Comparison of ENCODE assay signal across 24 mouse cellular contexts in the genomic region with DNA sequence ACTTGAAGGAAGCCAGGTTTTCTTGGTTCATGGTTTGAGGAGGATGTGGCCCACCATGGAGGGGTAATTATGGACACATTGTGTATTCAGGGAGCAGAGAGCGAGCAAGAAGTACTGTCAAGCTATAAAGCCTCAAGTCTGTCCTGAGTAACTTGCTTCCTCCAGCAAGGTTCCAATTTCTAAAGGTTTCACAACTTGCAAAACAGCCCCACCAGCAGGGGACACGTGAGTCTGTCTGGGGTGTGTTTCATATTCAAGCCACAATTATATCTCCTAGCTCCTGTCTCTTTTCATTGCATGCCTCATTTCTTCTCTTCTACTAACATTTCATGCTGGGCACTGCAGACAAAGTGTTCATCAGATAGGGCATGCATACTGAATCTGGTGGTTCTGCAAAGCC. TPM values are rescaled to one million over a fixed set of nuclear protein-coding genes. Genes with fewer than 3 reads are reported as not detected.
DNase-seq lines count a peak whose midpoint lies in the region; TF ChIP-seq lines count a peak whose summit lies in the region.
"Had no signal": no experiment of that assay in that cellular context is flagged by ENCODE, and none has a peak within 500 bp of the region (broad histone marks: within the 10 kb centered on the region; RNA-seq: fewer than 3 reads in every experiment).

No protein-coding gene starts in this region.

- 58% methylated on average over 2 of the region's 2 CpGs for WGBS in limb, embryonic 10.5 days

- no peak; the same call in 1 of the 2 replicates for TF ChIP-seq CTCF in left cerebral cortex, adult 2 months (IDR thresholded peaks at IDR 0.05)

- H3K36me3 ChIP-seq in limb, embryonic 10.5 days: no peaks in the 10 kb centered on the region
- H3K36me3 ChIP-seq: embryonic facial prominence, embryonic 15.5 days; hindbrain, embryonic 13.5 days; kidney, embryonic 15.5 days; liver, embryonic 15.5 days; stomach, embryonic 15.5 days had no signal

- intact Hi-C loops in left cerebral cortex, adult 2 months (cut with DNase I): loop anchor here (10.0 kb wide), 1 partner anchor 358 kb away; no protein-coding TSS in a partner anchor

- H3K4me3 ChIP-seq in limb, embryonic 10.5 days: no peak overlapping the region
- H3K4me3 ChIP-seq in left cerebral cortex, adult 2 months: no peak overlapping the region
- H3K4me3 ChIP-seq: embryonic facial prominence, embryonic 15.5 days; hindbrain, embryonic 13.5 days; kidney, embryonic 15.5 days; liver, embryonic 15.5 days; stomach, embryonic 15.5 days had no signal

- peak; percentile 11 for DNase-seq in CD4-positive helper T cell, adult 2 months (ENCODE audit: low read depth, low spot score)
- DNase-seq in CD4-positive, CD25-positive, alpha-beta regulatory T cell, adult 2 months (ENCODE audit: low read depth, low spot score): peak; percentile 45
- peak; percentile 4 for DNase-seq in mesoderm, embryonic 11.5 days (ENCODE audit: low read depth, low spot score)
- peak; percentile 55 for DNase-seq in thymus, postnatal 14 days
- no peak for DNase-seq in limb, embryonic 10.5 days (ENCODE audit: low spot score)
- DNase-seq in left cerebral cortex, adult 2 months (ENCODE audit: extremely low spot score in 1 of 2, low spot score in 2 of 2): no peak
- DNase-seq in kidney, postnatal 25 days: no peak
- DNase-seq: cerebellum, adult 8-10 months; forebrain, postnatal 0 days; heart, postnatal 10 days; midbrain, embryonic 14.5 days; right cerebral cortex, postnatal 14 days had no signal

- H3K27ac ChIP-seq in limb, embryonic 10.5 days: no peak overlapping the region
- H3K27ac ChIP-seq in left cerebral cortex, adult 2 months: no peak overlapping the region
- H3K27ac ChIP-seq: embryonic facial prominence, embryonic 15.5 days; hindbrain, embryonic 13.5 days; kidney, embryonic 15.5 days; liver, embryonic 15.5 days; stomach, embryonic 15.5 days had no signal

- H3K9me3 ChIP-seq in limb, embryonic 10.5 days (replicated peaks): no peaks in the 10 kb centered on the region
- H3K9me3 ChIP-seq: embryonic facial prominence, embryonic 15.5 days; hindbrain, embryonic 13.5 days; kidney, embryonic 15.5 days; liver, embryonic 15.5 days; stomach, embryonic 15.5 days had no signal

- no peaks in the 10 kb centered on the region for H3K4me1 ChIP-seq in limb, embryonic 10.5 days
- H3K4me1 ChIP-seq: embryonic facial prominence, embryonic 15.5 days; hindbrain, embryonic 13.5 days; kidney, embryonic 15.5 days; liver, embryonic 15.5 days; stomach, embryonic 15.5 days had no signal

- H3K27me3 ChIP-seq in limb, embryonic 10.5 days (ENCODE audit: low read depth, poor library complexity, severe bottlenecking): no peaks in the 10 kb centered on the region
- H3K27me3 ChIP-seq: embryonic facial prominence, embryonic 15.5 days; hindbrain, embryonic 13.5 days; kidney, embryonic 15.5 days; liver, embryonic 15.5 days; stomach, embryonic 15.5 days had no signal

RNA-seq across cellular contexts. Expression of gene Agbl1, which starts 53.1 kb away (rescaled TPM):
- not detected in 2 replicates for polyA plus RNA-seq in limb, embryonic 10.5 days (2016; fragmentation: Nextera tagmentation; extraction: Ambion mirVana)
- total RNA-seq in left cerebral cortex, adult 2 months (2021): under 1 TPM; 0.09 to 0.16 TPM
- total RNA-seq: CH12.LX; granulocyte monocyte progenitor cell, adult 5-6 weeks; MEL had no signal
- polyA plus RNA-seq: heart, embryonic 11.5 days; hindbrain, embryonic 13.5 days; intestine, postnatal 0 days; large intestine, adult 2 months; lung, embryonic 16.5 days; stomach, embryonic 15.5 days had no signal

Comparison
In these comparisons a context has a peak if more than half of its experiments do, and no peak if none do; other contexts are left out.
1. DNase-seq: peak in CD4-positive helper T cell, adult 2 months (single experiment), CD4-positive, CD25-positive, alpha-beta regulatory T cell, adult 2 months (single experiment), mesoderm, embryonic 11.5 days (single experiment) and thymus, postnatal 14 days (single experiment); none in limb, embryonic 10.5 days (single experiment), left cerebral cortex, adult 2 months (0 of 2) and kidney, postnatal 25 days (0 of 2).